Mouse (Mus musculus): Measurements from ENCODE around the gene Gprin2. TPM values are rescaled to one million over a fixed set of nuclear protein-coding genes. Genes with fewer than 3 reads are reported as not detected.

Gene Gprin2
- polyA plus RNA-seq, 1 experiment from 2014 or later, result 0.13 TPM

- Histone ChIP-seq H3K4me3 (no peak overlapping the region), H3K4me2 (no peak overlapping the region), H3K4me1 (no peaks in the 10 kb centered on the region; the same call in 1 of the 2 replicates), H3K27me3 (replicated peaks) (peaks cover 34% of the 10 kb centered on the region), H3K36me3 (no peaks in the 10 kb centered on the region), H3K9ac (no peak overlapping the region), H3K27ac (no peak overlapping the region), H3K9me3 (replicated peaks) (no peaks in the 10 kb centered on the region)
- 40% methylated on average over 5 of the region's 5 CpGs for WGBS (ENCODE audit: insufficient replicate concordance)
- no peak for ATAC-seq
Observed at GRCm38 (mm10) chr14:34223362-34223898, 22.0 kb upstream of the Gprin2 start.

DNA sequence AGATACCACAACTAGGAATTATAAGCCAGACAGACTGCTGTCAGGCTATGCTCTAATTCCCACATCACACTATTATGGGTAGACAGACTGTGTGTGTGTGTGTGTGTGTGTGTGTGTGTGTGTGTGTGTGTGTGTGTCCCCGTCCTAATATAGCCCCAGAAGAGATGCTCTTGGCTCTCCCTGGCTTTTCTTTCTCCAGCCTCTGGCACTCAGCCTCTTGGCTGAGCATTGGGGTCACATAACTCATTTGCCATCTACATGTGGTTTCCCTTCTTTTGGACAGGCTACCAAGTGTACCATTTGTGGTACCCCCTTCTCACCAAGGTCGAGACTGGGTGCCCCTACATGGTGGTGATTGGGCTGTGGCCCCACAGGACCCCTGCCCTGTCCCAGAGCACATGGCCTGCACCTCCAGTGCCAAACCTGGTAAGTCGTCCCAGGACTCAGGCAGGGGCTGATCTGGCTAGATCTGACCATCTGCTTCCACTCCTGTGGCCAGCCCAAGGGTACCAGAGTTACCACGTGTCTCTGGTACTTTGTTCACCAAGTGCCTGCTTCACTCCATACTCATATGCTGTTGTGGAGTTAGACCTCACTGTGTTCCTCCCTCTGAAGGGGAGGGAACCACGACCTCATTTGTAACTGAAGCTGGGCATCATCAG lies 20.1 kb upstream of the Gprin2 start:
- Histone ChIP-seq H3K4me1 (no peaks in the 10 kb centered on the region; the same call in 1 of the 2 replicates), H3K4me3 (no peak overlapping the region), H3K36me3 (no peaks in the 10 kb centered on the region), H3K9ac (no peak overlapping the region), H3K4me2 (no peak overlapping the region), H3K27ac (no peak overlapping the region), H3K9me3 (replicated peaks) (no peaks in the 10 kb centered on the region), H3K27me3 (replicated peaks) (peaks cover 39% of the 10 kb centered on the region)
- 45% methylated on average over 5 of the region's 5 CpGs for WGBS (ENCODE audit: insufficient replicate concordance)
- ATAC-seq, result no peak

DNA sequence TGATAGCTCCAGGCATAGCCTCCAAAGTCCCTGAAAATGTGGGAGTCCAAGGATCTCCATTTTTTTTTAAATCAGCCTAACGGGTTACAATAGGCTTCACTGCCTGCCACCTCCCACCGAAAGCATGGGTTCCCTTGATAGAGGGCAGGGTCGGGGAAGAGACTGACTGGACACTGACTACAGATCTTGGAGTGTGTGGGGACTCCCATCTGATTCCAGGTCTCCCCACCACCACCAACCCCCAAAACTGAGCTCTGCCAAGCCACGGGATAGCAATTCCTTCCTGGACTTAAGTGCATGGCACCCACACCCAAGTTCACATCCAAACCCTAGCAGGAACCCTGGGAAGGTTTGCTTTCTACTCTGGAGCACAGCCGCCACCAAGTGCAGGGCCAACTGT lies 19.0 kb upstream of the Gprin2 start:
- H3K4me3 ChIP-seq, result peak overlapping the region; percentile 26; the same call in 1 of the 2 replicates
- no peak overlapping the region for H3K9ac ChIP-seq
- 52% methylated on average over 5 of the region's 5 CpGs for WGBS (ENCODE audit: insufficient replicate concordance)
- H3K27ac ChIP-seq, result no peak overlapping the region
- H3K4me2 ChIP-seq, result peak overlapping the region; percentile 59; the same call in 1 of the 2 replicates
- no peaks in the 10 kb centered on the region for H3K36me3 ChIP-seq
- H3K27me3 ChIP-seq (replicated peaks), result peaks cover 39% of the 10 kb centered on the region
- no peak for ATAC-seq
- no peaks in the 10 kb centered on the region for H3K9me3 ChIP-seq (replicated peaks)
- H3K4me1 ChIP-seq, result peaks cover 4% of the 10 kb centered on the region

GRCm38 (mm10) chr14:34219786-34220198 lies 18.3 kb upstream of the Gprin2 start:
- H3K9me3 ChIP-seq (replicated peaks), result no peaks in the 10 kb centered on the region
- H3K4me1 ChIP-seq, result peaks cover 5% of the 10 kb centered on the region
- H3K27me3 ChIP-seq (replicated peaks), result peaks cover 39% of the 10 kb centered on the region
- H3K4me3 ChIP-seq, result peak overlapping the region; percentile 26; the same call in 1 of the 2 replicates
- H3K27ac ChIP-seq, result no peak overlapping the region
- H3K36me3 ChIP-seq, result no peaks in the 10 kb centered on the region
- 6% methylated on average over 29 of the region's 29 CpGs for WGBS (ENCODE audit: insufficient replicate concordance)
- H3K4me2 ChIP-seq, result peak overlapping the region; percentile 59
- no peak overlapping the region for H3K9ac ChIP-seq
- ATAC-seq, result peak; percentile 55; the same call in 1 of the 2 replicates

- Histone ChIP-seq H3K27ac (no peak within 1 kb of the TSS), H3K27me3 (replicated peaks) (peaks cover 39% of the 10 kb centered on the region), H3K36me3 (no peaks in the 10 kb centered on the region), H3K4me1 (peaks cover 5% of the 10 kb centered on the region), H3K4me3 (peak within 1 kb of the TSS; percentile 26; the same call in 1 of the 2 replicates), H3K9me3 (replicated peaks) (no peaks in the 10 kb centered on the region), H3K9ac (no peak within 1 kb of the TSS), H3K4me2 (peak within 1 kb of the TSS; percentile 59)
- no peak for ATAC-seq
- WGBS (ENCODE audit: insufficient replicate concordance), result 42% methylated on average over 6 of the region's 6 CpGs
Observed at GRCm38 (mm10) chr14:34219295-34219694, 17.8 kb upstream of the Gprin2 start, which contains the start of gene Syt15. Syt15 (plus strand) TSS chr14:34219595.

DNA sequence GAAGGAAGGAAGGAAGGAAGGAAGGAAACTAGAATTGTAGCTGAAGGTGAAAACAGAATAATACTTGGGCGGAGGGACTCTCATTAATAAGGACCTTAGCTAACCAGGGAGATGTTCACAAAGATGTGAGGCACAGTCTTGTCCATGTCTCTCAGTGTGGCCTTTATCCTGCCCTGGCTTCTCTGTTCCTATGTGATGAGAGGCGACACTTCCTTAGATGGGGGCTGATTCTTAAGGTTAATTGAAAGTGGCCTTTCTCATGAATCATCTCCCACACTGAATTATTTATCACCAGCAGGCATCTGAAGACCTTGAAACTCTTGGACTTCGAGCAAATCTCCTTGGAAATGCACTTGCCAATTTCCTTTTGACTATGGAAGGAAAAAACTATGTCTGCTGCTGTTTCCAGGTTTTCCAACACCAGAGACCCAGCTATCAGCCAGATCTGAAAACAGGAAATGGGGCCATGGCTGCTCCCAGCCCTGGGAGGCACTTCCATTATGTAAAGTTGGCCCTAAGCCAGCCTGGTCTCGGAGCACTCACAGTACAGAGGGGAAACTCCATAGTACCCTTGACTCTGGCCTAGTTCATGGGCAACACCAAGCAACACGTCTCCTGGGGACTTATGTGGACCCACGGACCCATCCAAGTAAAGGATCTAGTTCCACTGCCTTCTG lies 14.1 kb upstream of the Gprin2 start:
- no peak for ATAC-seq
- WGBS (ENCODE audit: insufficient replicate concordance), result 45% methylated on average over 6 of the region's 6 CpGs
- Histone ChIP-seq H3K36me3 (no peaks in the 10 kb centered on the region), H3K27me3 (replicated peaks) (peaks cover 27% of the 10 kb centered on the region), H3K4me3 (no peak overlapping the region), H3K27ac (no peak overlapping the region), H3K9ac (no peak overlapping the region), H3K9me3 (replicated peaks) (no peaks in the 10 kb centered on the region), H3K4me1 (peaks cover 5% of the 10 kb centered on the region), H3K4me2 (no peak overlapping the region)

GRCm38 (mm10) chr14:34209942-34210341 lies 8.5 kb upstream of the Gprin2 start:
- H3K9ac ChIP-seq, result no peak overlapping the region
- H3K27me3 ChIP-seq (replicated peaks), result peaks cover 5% of the 10 kb centered on the region; the same call in 1 of the 2 replicates
- H3K4me1 ChIP-seq, result no peaks in the 10 kb centered on the region
- no peak overlapping the region for H3K4me3 ChIP-seq
- no peak overlapping the region for H3K27ac ChIP-seq
- no peak for ATAC-seq
- H3K4me2 ChIP-seq, result no peak overlapping the region
- H3K9me3 ChIP-seq (replicated peaks), result no peaks in the 10 kb centered on the region
- no peaks in the 10 kb centered on the region for H3K36me3 ChIP-seq
- WGBS (ENCODE audit: insufficient replicate concordance), result 78% methylated on average over 4 of the region's 4 CpGs

GRCm38 (mm10) chr14:34209080-34209479 lies 7.6 kb upstream of the Gprin2 start:
- Histone ChIP-seq H3K9me3 (replicated peaks) (no peaks in the 10 kb centered on the region), H3K9ac (no peak overlapping the region), H3K4me3 (no peak overlapping the region), H3K36me3 (no peaks in the 10 kb centered on the region), H3K4me1 (no peaks in the 10 kb centered on the region), H3K4me2 (no peak overlapping the region), H3K27me3 (replicated peaks) (peaks cover 5% of the 10 kb centered on the region; the same call in 1 of the 2 replicates), H3K27ac (no peak overlapping the region)
- 53% methylated on average over 4 of the region's 4 CpGs for WGBS (ENCODE audit: insufficient replicate concordance)
- no peak for ATAC-seq

GRCm38 (mm10) chr14:34208651-34209050 lies 7.2 kb upstream of the Gprin2 start:
- no peaks in the 10 kb centered on the region for H3K4me1 ChIP-seq
- no peak for ATAC-seq
- H3K4me3 ChIP-seq, result no peak overlapping the region
- H3K4me2 ChIP-seq, result no peak overlapping the region
- H3K27me3 ChIP-seq (replicated peaks), result peaks cover 8% of the 10 kb centered on the region; the same call in 1 of the 2 replicates
- WGBS (ENCODE audit: insufficient replicate concordance), result 51% methylated on average over 2 of the region's 2 CpGs
- no peaks in the 10 kb centered on the region for H3K9me3 ChIP-seq (replicated peaks)
- no peak overlapping the region for H3K9ac ChIP-seq
- no peaks in the 10 kb centered on the region for H3K36me3 ChIP-seq
- no peak overlapping the region for H3K27ac ChIP-seq

DNA sequence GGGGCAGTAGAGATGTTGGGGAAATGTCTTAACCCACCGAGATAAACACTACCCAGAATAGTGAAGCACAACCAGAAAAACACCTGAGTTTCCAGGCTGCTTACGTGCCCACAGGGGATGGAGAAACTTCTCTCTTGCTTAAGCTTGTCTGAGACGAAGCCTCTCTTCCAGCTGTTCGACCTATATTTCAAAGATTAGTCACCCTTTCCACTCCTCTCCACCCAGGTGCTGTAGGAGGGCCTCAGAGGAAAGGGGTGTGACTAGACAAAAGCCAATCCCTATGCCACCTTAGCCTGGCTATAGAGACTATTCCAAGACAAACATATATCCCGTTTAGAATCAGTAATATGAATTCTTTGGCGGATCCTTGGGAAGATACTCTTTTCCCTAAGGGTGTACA lies 6.5 kb upstream of the Gprin2 start:
- Histone ChIP-seq H3K4me3 (no peak overlapping the region), H3K27ac (no peak overlapping the region), H3K9me3 (replicated peaks) (no peaks in the 10 kb centered on the region), H3K4me2 (no peak overlapping the region), H3K9ac (no peak overlapping the region), H3K4me1 (no peaks in the 10 kb centered on the region), H3K27me3 (replicated peaks) (peaks cover 14% of the 10 kb centered on the region; the same call in 1 of the 2 replicates), H3K36me3 (no peaks in the 10 kb centered on the region)
- no peak for ATAC-seq
- 56% methylated on average over 6 of the region's 6 CpGs for WGBS (ENCODE audit: insufficient replicate concordance)

GRCm38 (mm10) chr14:34200738-34201230 lies 669 bp downstream of the Gprin2 start:
- Histone ChIP-seq H3K27me3 (replicated peaks) (peaks cover 67% of the 10 kb centered on the region), H3K9me3 (replicated peaks) (no peaks in the 10 kb centered on the region), H3K27ac (no peak overlapping the region), H3K4me3 (peak overlapping the region; percentile 61), H3K36me3 (no peaks in the 10 kb centered on the region), H3K9ac (0 out of 2 replicates have a peak overlapping the region, but pooled peaks have one; percentile 31), H3K4me1 (peaks cover 13% of the 10 kb centered on the region; the same call in 1 of the 2 replicates), H3K4me2 (peak overlapping the region; percentile 84)
- 9% methylated on average over 19 of the region's 19 CpGs for WGBS (ENCODE audit: insufficient replicate concordance)
- no peak for ATAC-seq

- Histone ChIP-seq H3K36me3 (no peaks in the 10 kb centered on the region), H3K27me3 (replicated peaks) (peaks cover 42% of the 10 kb centered on the region)
- 35% methylated on average over 4 of the region's 4 CpGs for WGBS (ENCODE audit: insufficient replicate concordance)
Observed at GRCm38 (mm10) chr14:34196706-34197105, 4.7 kb downstream of the Gprin2 start.

More at GRCm38 (mm10) chr14:34196706-34197105, 4.7 kb downstream of the Gprin2 start:
- Histone ChIP-seq H3K27ac (no peak overlapping the region), H3K4me3 (no peak overlapping the region), H3K9me3 (replicated peaks) (no peaks in the 10 kb centered on the region), H3K4me1 (peaks cover 12% of the 10 kb centered on the region; the same call in 1 of the 2 replicates), H3K9ac (no peak overlapping the region), H3K4me2 (no peak overlapping the region)
- ATAC-seq, result no peak

Measured in liver, embryonic 12.5 days (tissue).